Mouse (Mus musculus) ovary, adult 18-20 months (tissue): ENCODE results near the gene Lmo2.

ENCODE experiments used
- DNase-seq: peaks from one replicate; pipeline ENCODE4 v3.0.0; 2022; ENCODE audit warnings: low spot score, mixed read lengths

Lmo2 gene

GRCm38 (mm10) chr2:103944859-103945258 lies 12.9 kb upstream of the Lmo2 start:
- DNase-seq = no peak

DNA sequence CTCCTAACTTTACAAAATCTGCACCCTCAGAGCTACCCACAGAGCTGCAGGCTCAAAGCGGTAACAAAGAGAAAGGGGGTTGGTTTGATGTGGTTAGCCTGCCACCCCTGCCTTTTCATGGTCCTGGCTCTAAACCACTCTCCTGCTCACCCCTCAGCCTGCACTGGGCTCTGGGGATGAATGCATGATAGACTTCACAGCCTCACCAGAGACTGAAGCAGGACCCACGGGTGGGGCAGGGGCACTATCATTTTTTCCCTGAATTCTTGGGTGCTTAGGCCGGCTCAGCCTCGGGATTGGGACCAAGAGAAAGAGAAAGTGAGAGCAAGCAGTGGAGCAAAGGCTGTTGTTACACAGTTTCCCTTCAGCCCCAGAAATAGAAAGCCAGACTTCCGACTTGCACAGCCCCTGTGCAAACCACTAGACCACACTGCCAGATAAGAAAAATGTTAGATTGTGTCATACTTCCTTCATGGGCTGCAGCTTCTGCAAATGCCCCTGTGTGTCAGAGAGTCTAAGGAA lies 12.2 kb upstream of the Lmo2 start:
- DNase-seq = no peak

DNA sequence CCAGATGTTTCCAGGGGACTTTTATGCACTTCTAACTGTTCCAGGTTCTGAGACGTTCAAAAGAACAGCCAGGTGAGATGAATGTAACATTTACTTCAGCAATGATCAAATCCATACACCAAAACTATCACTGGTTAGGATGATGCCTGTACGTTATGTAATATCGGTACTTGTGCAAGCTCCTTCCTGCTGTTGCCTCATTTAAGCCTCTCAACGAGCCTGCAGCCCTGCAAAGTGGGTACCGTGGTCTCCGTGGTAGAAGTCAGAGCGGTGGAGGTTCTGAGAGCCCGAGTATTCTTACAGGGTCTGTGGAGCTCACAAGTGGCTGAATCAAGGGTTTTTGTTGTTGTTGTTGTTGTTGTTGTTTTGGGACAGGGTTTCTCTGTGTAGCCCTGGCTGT lies 10.9 kb upstream of the Lmo2 start:
- no peak for DNase-seq

DNA sequence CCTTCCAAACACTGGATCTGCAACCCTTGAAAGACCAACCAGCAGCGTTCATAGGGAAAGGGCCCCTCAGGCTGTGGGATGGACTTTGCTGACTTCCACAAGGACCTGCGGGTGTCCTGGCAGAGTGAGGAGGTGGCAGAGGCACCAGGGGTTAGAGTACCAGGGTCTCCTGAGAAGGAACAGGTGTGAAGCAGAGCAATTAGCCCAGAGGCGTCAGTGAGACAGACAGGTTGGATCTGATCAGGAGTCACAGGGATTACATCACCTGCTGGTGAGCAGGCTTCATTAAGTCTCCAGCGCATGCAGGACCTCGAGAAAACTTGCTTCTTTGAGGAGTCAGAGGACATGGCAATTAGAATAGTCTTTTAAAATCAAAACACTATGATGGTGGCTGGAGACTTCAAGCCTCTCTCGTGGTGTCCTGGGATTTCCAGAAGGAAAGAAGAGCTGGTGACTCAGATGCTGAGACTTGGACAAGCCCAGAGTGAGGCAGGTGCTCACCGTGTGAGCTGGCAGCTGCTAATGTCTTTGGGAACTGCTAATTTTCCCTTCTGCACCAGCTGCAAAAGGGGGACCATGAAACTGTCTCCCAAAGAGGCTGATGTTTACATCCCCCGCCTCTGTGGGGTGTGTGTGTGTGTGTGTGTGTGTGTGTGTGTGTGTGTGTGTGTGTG lies 9.7 kb upstream of the Lmo2 start:
- no peak for DNase-seq

- no peak for DNase-seq
These were observed 4.5 kb upstream of the Lmo2 start for GRCm38 (mm10) chr2:103953050-103953835.

GRCm38 (mm10) chr2:103955714-103956113 lies 2.1 kb upstream of the Lmo2 start:
- no peak for DNase-seq

- no peak for DNase-seq
These were observed 919 bp upstream of the Lmo2 start for GRCm38 (mm10) chr2:103956867-103957266.

GRCm38 (mm10) chr2:103958634-103959033 lies 848 bp downstream of the Lmo2 start:
- DNase-seq = no peak

- DNase-seq = no peak
These were observed 1.3 kb downstream of the Lmo2 start for GRCm38 (mm10) chr2:103959066-103959465.

GRCm38 (mm10) chr2:103959574-103959973 lies 1.8 kb downstream of the Lmo2 start:
- no peak for DNase-seq

DNA sequence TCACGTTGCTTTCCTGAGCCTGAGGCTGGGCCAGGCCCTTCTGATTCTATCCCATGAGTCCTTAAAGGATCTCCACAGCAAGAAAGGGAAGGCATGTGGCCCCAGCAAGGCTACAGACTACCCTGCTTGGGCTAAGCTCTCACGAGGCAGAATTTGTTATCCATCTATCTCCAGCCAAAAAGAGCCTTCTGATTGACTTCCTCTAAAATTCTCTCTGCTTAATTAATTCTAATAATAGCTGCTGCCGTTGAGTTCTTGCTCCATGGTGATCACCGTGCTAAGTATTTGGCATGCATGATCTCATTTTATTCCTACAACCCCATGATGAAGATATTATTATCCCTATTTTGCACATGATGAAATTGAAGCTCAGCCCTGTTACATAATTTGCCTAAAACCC lies 4.6 kb downstream of the Lmo2 start:
- no peak for DNase-seq

DNA sequence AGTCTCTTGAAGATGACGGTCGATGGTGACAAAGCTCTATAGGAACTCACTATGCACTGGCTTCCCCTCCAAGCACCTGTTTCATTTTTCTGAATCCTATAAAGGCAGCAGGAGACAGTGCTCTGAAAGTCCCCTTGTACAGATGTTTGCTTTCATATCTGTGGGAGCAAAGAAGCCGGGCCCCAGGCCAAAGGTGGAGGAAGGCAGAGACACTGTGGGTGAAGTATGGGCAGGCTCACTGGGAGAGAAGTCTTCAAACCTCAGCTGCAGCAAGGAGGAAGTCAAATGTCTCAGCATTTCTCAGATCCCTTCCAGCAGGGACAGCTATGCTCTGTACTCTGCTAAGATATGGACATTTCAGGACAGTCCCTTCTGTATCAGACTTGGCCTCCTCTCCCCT lies 7.6 kb downstream of the Lmo2 start:
- DNase-seq = no peak

DNA sequence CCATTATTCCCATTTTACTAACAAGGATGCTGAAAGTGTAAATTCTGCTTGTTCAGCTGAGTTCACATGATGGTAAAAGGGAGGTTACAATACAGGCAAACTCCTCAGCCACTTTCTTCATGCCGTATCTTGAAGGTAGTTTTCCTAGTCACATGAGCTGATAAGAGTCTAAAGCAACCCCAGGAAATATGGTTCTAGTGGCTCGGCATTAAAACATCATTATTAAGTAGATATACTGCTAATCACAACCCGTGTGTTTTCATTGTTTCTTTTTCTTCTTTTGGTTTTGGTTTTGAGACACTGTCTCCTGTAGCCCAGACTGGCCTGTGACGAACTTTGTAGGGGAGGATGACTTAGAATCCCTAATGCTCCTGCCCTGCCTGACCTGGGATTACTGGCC lies 10.4 kb downstream of the Lmo2 start:
- no peak for DNase-seq

- no peak for DNase-seq
These were observed 11.2 kb downstream of the Lmo2 start for GRCm38 (mm10) chr2:103968919-103969436.

- DNase-seq = peak; percentile 21
These were observed 11.8 kb downstream of the Lmo2 start for GRCm38 (mm10) chr2:103969437-103970040.

- peak; percentile 40 for DNase-seq
These were observed 12.4 kb downstream of the Lmo2 start for GRCm38 (mm10) chr2:103970041-103970790.

DNA sequence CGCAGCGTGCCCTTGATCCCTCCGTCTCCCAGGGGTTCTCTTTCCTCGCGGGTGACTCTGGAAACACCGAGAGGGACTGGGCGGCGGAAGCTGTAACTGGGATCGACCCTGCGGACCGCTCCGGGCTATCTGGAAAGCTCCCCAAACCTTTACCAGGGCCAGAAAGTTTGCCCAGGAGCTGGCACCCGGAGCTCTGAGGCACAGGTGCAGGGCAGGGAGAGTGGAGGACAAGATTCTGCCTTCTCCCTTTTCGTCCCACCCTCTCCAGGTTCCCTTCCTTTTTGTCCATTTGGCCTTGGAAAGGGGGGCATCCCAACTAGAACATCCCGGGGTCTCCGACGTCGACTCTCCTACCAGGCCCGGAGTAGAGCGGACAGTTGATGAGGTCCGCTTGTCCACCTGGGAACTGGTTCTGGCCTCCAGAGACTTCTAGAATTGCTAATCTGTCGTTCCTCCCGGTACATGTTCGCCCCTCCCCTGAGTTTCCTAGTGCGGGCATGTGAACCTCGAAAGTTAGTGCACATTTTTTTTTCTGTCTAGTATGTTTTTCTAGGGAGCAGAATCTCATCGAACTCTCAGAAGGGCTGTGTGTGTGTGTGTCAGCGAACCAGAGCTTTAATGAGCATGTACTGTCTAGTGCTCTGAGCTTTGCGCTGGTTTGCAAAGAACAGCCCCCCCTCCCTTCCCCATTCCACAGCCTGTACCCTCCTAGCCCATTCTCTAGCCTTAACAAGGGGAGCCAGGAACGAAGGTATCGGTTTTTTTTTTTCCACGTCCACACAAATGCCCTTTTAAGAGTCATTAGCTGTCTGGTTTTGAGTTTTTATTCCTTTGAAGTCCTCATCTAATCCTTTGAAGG lies 13.2 kb downstream of the Lmo2 start:
- DNase-seq = no peak

DNA sequence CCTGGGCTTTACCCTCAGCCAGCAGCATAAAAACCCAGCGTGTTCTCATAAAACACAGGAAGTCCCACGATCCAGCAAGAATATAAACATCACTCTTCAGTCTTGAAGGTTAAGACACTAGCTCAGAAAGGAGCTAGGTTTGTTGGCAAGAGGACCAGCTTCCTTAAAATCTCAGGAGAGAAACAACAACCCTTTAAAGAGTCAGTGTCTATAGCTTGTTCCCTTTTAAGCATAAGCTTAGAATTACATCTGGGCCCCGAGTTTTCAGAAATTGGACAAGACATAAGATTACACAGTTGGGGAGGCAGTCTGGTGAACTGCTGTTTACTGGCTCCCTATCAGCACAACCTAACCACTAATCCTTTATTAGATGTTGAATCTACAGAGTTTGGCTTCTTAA lies 14.1 kb downstream of the Lmo2 start:
- DNase-seq = no peak

- DNase-seq = no peak
These were observed 18.1 kb downstream of the Lmo2 start for GRCm38 (mm10) chr2:103975904-103976303.

- DNase-seq = no peak
These were observed 19.4 kb downstream of the Lmo2 start for GRCm38 (mm10) chr2:103977216-103977615.

GRCm38 (mm10) chr2:103977716-103978115 lies 19.9 kb downstream of the Lmo2 start:
- no peak for DNase-seq
